Mouse (Mus musculus): ENCODE data around the gene Stk11. TPM values are rescaled to one million over a fixed set of nuclear protein-coding genes. Genes with fewer than 3 reads are reported as not detected.
A peak's percentile ranks its signal among the peaks of the same experiment; 100 is the strongest.

The Stk11 gene
- total RNA-seq, 2 experiments from 2014 or later, result 99.8 to 120 TPM

GRCm38 (mm10) chr10:80130403-80131031 is 14.9 kb downstream of the Stk11 start:
- DNase-seq, result peak; percentile 5

- DNase-seq, result peak; percentile 13
Observed at GRCm38 (mm10) chr10:80131316-80131951, 15.8 kb downstream of the Stk11 start.

DNA sequence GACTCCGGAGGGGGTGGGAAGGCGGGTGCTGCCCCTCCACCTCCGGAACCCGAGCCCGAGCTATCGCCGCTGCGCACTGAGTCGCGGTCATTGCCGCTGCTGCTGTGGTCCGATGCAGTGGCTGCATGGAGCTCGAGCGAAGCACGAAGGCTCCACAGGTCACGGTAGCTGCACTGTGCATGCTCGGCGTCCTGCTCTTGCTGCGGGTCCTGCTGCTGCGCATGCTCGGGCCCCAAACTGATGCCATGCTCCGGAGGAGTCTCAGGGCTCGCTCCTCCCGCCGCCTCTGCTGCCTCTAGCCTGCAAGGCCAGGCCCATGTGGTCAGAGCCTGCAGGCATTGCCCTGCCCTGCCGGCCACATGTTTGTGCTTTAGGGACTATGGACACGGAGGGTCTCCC is 16.3 kb downstream of the Stk11 start:
- peak; percentile 6 for DNase-seq

DNA sequence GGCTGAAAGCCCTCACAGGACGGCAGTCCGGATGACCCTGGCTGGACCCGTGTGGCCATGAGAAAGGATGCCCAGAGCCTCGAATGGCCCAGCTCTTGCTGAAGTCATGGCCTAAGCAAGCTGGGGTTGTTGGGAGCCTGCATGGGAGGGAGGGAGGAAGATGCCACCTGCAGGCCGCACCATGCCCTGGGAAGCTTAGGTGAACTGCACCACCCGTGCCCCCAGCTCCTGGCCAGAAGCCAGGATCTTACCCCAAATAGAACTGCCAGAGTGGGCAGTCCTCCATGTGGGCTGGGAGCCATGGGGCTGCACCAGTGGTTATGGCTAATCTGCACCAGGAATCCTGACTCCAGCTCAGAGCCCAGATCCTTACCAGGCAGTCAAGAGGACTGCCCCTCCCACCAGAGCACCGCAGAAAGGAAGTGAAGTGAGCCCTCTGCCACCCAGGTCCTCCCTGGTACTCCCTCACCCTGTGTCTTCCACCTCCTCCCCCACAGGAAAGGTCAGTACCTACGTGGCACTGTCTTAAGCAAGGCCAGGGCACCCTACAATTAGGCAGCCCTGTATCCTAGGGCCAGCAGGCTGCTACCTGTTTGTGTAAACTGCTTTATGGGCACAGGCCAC is 17.7 kb downstream of the Stk11 start:
- DNase-seq, result peak; percentile 54

DNA sequence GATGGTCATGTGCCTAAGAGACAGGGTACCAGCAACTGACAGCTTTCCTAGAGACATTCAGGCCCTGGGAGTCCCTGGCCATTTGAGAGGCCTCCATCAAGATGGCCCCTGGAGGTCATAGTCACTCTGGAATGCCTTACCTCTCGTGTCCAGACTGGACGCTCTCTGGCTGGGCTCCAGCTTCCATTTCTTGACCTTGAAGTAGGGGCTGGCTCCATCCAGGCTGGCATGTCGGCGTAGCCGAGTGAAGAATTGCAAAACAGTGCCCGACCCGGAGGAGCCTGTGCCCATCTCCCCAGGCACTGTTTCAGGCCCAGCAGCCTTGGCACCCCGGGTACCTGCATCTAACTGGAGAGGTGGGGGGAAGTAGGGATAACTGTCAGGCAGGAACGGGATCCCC is 18.8 kb downstream of the Stk11 start:
- DNase-seq, result no peak

DNA sequence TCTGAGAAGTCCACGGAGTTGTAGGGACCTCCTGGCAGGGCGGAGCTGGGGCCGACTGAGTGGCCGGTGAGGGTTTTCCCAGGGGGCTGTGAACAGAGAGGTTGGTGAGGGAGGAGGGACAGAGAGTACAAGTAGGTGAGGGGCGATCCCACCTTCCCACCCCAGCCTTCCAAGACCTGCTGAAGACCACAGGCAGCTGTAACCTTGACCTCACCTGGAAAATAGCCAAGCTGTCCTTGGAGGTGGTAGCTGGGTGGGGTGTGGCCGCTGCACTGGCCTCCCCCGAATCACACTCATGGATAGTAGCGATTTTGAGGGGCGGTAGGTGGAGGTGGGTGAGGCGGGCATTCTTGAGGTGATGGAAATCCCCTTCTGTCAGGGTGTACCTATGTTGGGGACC is 19.6 kb downstream of the Stk11 start:
- DNase-seq, result no peak

DNA sequence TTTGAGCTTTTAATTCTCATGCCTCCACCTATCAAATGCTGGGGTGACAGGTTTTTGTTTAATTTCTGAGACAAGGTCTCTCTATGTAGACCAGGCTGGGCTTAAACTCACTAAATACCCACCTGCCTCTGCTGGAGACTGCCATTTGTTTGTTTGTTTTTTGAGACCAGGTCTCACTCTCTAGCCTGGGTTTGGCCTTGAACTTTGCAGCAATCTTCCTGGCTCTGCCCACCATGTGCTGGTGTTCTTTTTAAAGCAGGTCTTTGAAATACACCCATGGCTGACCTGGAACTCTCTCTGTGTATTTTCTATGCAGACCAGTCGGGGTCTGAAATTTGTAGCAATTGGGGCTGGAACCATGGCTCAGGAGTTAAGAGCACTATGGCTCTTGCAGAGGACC is 20.0 kb downstream of the Stk11 start:
- DNase-seq, result no peak

GRCm38 (mm10) chr10:80136179-80136951 is 20.8 kb downstream of the Stk11 start:
- no peak for DNase-seq

- DNase-seq, result no peak
Observed at GRCm38 (mm10) chr10:80136952-80137625, 21.5 kb downstream of the Stk11 start.

DNA sequence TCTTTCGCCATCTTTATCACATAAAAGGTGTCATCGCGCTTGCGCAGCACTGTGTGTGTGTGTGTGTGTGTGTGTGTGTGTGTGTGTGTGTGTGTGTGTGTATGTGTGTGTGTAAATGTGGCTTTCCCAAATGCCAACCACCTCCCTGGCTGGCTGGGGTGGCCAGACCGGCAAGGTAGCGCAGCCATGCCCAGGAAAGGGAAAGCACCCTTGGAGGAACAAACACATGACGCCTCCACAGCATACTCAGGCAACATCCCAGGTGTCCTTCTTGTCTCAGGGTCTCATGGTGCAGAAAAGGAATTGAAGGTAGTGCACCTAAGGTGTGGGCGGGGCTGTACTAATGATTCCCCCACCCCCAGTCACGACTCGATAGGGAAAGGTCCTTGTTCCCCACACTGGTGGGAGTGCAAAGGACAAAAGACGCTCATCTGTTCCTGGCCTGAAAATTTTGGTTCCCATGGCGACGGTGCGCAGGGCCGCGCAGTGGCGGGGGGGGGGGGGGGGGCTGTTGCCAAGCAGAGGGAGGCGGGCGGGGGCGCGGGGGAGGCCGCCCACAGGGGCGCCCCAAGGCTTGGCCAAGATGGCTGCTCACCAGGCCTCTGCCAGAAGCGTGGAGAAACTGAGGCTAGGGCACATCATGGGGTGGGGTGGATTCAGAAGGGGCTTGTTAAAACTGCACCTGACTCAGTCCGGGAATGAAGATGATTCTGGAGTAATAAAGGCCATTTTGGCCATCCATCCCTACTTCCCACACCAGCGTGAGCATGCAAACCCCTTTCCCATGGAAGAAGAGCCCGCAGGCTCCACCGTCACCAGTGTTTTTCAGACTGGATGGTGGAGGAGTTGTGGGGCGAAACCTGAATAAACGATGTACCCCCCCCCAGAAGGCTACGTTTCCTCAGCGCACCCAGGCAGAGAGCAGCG is 22.3 kb downstream of the Stk11 start:
- DNase-seq, result no peak

DNA sequence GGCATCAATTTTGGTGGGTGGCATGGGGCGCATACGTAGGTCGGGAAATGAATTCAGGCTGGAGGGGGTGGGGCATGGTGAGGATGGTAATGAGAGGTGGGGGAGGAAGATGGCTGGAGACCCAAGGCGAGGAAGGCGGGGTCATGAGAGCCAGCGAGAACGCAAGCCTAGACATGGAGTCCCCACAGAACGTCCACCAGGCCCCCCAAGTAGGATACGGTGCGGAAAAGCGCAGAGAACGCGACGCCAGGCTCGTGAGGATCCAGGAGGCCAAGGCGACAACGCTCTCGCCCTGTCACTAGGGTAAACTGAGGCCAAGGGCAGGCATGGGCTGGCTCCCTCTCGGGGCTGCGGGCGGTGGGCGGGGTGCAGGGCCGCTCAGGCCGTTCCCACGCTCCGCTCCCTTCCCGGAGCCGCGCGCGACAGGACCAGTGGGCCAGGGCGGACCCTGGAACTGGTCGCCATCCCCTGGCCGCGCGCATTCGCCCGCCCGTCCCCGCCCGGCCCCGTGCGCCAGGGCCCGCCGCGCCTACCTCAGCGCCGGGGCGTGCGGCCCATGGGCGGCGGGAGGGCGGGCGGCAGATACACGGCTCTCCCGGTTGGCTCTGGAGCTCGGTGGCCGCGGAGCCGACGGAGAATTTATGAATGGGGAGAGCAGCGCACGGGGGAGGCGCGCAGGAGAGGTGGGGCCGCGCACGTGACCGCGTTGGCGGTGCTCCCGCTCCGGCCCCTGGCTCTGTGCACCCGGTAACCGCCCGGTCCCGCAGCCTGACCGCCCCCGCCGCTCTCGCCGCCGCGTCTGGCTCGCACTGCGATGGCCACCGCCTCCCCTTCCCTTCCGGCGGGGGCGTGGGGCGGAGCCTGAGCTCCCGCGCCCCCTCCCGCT is 23.2 kb downstream of the Stk11 start, which contains the start of gene Atp5d:
Gene Atp5d, plus strand, starts transcription at position 80 of the 886 bp plus-strand sequence.
- peak; percentile 58 for DNase-seq

GRCm38 (mm10) chr10:80139439-80139775 is 23.8 kb downstream of the Stk11 start:
- DNase-seq, result no peak

- DNase-seq, result no peak
Observed at GRCm38 (mm10) chr10:80139975-80140665, 24.5 kb downstream of the Stk11 start.

GRCm38 (mm10) chr10:80140666-80141035 is 25.0 kb downstream of the Stk11 start, which contains the start of gene Cbarp:
Cbarp (minus strand) TSS chr10:80140835.
- no peak for DNase-seq

DNA sequence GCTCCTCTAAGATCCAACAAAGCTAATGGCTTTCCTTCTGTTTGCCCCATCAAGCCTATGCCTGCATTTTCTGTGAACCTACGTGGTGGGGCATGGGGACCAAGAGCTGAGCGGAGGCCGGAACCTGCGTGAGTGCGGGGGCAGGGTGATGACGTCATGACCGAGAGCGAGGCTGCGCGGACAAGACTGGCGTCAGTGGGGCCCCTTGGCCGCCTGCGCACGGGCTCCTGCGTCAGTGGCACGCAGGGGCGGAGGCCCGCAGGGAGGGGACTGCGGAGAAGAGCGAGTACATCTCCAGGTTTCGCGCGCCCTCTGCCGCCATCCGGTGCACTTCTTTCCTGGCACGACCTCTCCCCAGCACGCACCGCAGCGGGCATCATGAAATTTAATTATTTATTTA is 25.6 kb downstream of the Stk11 start:
- DNase-seq, result peak; percentile 96

DNA sequence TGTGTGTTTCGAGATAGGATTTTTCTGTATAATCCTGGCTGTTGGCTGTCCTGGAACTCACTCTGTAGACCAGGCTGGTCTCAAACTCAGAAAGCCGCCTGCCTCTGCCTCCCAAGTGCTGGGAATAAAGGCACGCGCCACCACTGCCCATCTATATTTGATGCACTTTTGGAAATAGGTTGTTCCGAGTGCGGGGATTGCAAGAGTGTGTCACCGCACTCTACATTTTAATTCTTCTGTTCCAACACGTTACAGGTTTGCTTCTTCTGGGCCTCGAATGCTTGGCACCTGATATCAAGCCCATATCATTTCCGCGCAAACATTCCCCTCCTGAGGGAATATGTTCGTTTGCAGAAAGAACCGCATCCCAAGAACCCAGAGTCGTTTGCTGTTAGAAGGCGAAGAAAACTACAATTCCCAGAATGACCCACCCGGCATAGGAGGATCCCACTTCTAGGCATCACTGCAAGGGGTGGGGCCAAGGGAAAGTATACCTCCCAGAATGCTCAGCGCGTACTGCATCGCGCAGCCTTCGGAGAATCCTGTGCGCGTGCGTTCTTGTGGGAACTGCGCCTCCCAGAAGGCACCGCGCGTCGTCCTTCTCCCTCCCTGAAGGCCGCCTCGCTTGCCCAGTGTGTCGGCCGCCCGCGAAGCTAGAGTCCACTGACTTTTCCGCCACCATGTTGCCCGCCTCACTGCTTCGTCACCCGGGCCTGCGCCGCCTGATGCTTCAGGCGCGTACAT is 26.4 kb downstream of the Stk11 start:
- peak; percentile 94 for DNase-seq

DNA sequence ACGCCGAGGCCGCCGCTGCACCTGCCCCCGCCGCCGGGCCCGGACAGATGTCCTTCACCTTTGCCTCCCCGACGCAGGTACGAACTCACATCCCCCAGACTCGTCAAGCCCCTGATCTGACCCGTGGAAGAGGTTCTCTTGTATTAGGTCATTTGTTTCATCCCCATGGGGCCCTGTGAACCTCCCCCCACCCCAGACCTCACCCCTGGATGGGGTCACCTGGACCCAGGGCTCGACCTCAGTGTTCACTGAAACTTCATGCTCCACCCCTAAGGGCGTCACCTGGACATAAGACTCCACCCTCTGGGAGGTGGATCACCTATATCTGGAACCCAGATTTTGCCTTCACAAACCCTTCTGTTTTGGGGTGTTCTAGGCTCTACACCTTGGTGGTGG is 26.9 kb downstream of the Stk11 start:
- no peak for DNase-seq

DNA sequence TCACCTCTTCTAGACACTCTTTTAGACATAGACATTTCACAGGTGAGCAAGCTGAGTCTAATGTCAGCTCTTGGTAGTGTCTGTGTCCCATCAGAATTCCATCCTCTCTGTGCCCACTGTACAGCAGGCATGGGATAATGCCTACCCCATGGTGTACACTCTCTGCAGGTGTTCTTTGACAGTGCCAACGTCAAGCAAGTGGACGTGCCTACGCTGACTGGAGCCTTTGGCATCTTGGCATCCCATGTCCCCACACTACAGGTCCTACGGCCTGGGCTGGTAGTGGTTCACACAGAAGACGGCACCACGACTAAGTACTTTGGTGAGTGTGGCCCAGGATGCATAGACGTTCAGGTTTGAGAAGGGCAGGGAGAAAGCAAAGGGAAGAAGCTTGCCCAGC is 28.1 kb downstream of the Stk11 start:
- no peak for DNase-seq

- no peak for DNase-seq
Observed at GRCm38 (mm10) chr10:80144159-80144558, 28.6 kb downstream of the Stk11 start.
